Mouse (Mus musculus): ENCODE results near the gene Ubap1. TPM values are rescaled to one million over a fixed set of nuclear protein-coding genes. Genes with fewer than 3 reads are reported as not detected.

The Ubap1 gene
- total and polyA plus RNA-seq, 2 experiments from 2014 or later = 43.2 to 45.7 TPM

GRCm38 (mm10) chr4:41357154-41357553, 8.4 kb downstream of the Ubap1 start:
- no peak for ATAC-seq (ENCODE audit: insufficient read depth, low read depth)
- peaks cover 5% of the 10 kb centered on the region; the same call in 1 of the 2 replicates for H3K36me3 ChIP-seq (replicated peaks; ENCODE audit: control insufficient read depth, insufficient read depth, low read length)

GRCm38 (mm10) chr4:41358669-41359068, 9.9 kb downstream of the Ubap1 start:
- no peak overlapping the region for H3K9ac ChIP-seq (replicated peaks; ENCODE audit: low read depth, low read length)
- H3K9me3 ChIP-seq (replicated peaks; ENCODE audit: control insufficient read depth, low read length) = no peaks in the 10 kb centered on the region
- no peaks in the 10 kb centered on the region for H3K4me1 ChIP-seq (ENCODE audit: control insufficient read depth, insufficient read depth)
- H3K4me3 ChIP-seq (ENCODE audit: low read depth, low read length) = no peak overlapping the region
- no peaks in the 10 kb centered on the region for H3K27me3 ChIP-seq (ENCODE audit: control insufficient read depth, insufficient read depth, low read length)
- no peak overlapping the region for H3K4me2 ChIP-seq (ENCODE audit: low read depth, low read length)
- DNase-seq (ENCODE audit: low spot score) = no peak
- 90% methylated on average over 2 of the region's 2 CpGs for WGBS
- H3K27ac ChIP-seq (ENCODE audit: low read depth) = no peak overlapping the region
- TF ChIP-seq EP300 (IDR thresholded peaks at IDR 0.05; ENCODE audit: low read depth) = no peak
- TF ChIP-seq CTCF (IDR thresholded peaks at IDR 0.05; ENCODE audit: low read depth) = no peak
- peaks cover 5% of the 10 kb centered on the region; the same call in 1 of the 2 replicates for H3K36me3 ChIP-seq (replicated peaks; ENCODE audit: control insufficient read depth, insufficient read depth, low read length)
- no peak for ATAC-seq (ENCODE audit: insufficient read depth, low read depth)

More at GRCm38 (mm10) chr4:41357154-41357553, 8.4 kb downstream of the Ubap1 start:
- no peak overlapping the region for H3K9ac ChIP-seq (replicated peaks; ENCODE audit: low read depth, low read length)
- DNase-seq (ENCODE audit: low spot score) = no peak
- H3K4me2 ChIP-seq (ENCODE audit: low read depth, low read length) = no peak overlapping the region
- no peak overlapping the region for H3K27ac ChIP-seq (ENCODE audit: low read depth)
- no peaks in the 10 kb centered on the region for H3K9me3 ChIP-seq (replicated peaks; ENCODE audit: control insufficient read depth, low read length)
- no peak for TF ChIP-seq CTCF (IDR thresholded peaks at IDR 0.05; ENCODE audit: low read depth)
- H3K4me3 ChIP-seq (ENCODE audit: low read depth, low read length) = no peak overlapping the region
- H3K4me1 ChIP-seq (ENCODE audit: control insufficient read depth, insufficient read depth) = no peaks in the 10 kb centered on the region
- WGBS = 88% methylated on average over 2 of the region's 2 CpGs
- H3K27me3 ChIP-seq (ENCODE audit: control insufficient read depth, insufficient read depth, low read length) = no peaks in the 10 kb centered on the region

DNA sequence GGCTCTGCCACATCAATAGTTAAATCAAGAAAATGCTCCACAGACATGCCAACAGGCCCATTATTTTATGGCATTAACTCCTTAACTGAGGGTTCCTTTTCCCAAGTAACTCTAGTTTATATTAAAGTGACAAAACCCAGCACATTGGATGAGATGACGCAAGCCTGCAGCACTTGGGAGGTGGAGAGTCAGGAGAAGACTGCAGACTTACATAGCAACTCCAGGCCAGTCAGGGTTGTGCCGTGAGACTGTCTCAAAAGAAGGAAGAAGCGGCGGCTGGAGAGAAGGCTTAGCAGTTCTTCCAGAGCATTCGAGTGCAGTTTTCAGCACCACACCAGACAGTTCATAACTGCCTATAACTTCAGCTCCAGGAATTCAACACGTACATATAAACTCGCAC, 10.6 kb downstream of the Ubap1 start:
- no peaks in the 10 kb centered on the region for H3K27me3 ChIP-seq (ENCODE audit: control insufficient read depth, insufficient read depth, low read length)
- H3K9me3 ChIP-seq (replicated peaks; ENCODE audit: control insufficient read depth, low read length) = no peaks in the 10 kb centered on the region
- peaks cover 5% of the 10 kb centered on the region; the same call in 1 of the 2 replicates for H3K36me3 ChIP-seq (replicated peaks; ENCODE audit: control insufficient read depth, insufficient read depth, low read length)
- H3K4me1 ChIP-seq (ENCODE audit: control insufficient read depth, insufficient read depth) = no peaks in the 10 kb centered on the region
- WGBS = 89% methylated on average over 7 of the region's 7 CpGs
- H3K9ac ChIP-seq (replicated peaks; ENCODE audit: low read depth, low read length) = no peak overlapping the region
- H3K4me2 ChIP-seq (ENCODE audit: low read depth, low read length) = no peak overlapping the region
- no peak for ATAC-seq (ENCODE audit: insufficient read depth, low read depth)
- no peak overlapping the region for H3K4me3 ChIP-seq (ENCODE audit: low read depth, low read length)
- TF ChIP-seq EP300 (IDR thresholded peaks at IDR 0.05; ENCODE audit: low read depth) = no peak
- no peak for TF ChIP-seq CTCF (IDR thresholded peaks at IDR 0.05; ENCODE audit: low read depth)
- DNase-seq (ENCODE audit: low spot score) = no peak
- H3K27ac ChIP-seq (ENCODE audit: low read depth) = no peak overlapping the region

DNA sequence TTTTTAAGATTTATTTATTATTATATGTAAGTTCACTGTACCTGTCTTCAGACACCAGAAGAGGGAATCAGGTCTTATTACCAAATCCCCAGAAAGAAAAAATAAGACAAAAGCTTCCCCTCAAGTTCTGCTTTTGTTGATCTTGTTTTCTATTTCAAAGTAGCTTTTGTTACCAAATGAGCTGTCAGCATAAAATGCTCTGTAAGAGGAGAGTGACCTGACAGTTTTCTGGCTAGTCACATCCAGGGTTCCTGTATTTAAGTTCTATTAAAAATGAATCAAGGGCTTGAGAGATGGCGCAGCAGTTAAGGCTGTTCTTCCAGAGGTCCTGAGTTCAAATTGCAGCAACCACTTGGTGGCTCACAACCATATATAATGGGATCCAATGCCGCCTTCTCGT, 12.3 kb downstream of the Ubap1 start:
- H3K27ac ChIP-seq (ENCODE audit: low read depth) = no peak overlapping the region

GRCm38 (mm10) chr4:41368198-41368597, 19.4 kb downstream of the Ubap1 start:
- DNase-seq (ENCODE audit: low spot score) = no peak
- Histone ChIP-seq H3K4me1 (ENCODE audit: control insufficient read depth, insufficient read depth) (no peaks in the 10 kb centered on the region), H3K27ac (ENCODE audit: low read depth) (no peak overlapping the region), H3K9ac (replicated peaks; ENCODE audit: low read depth, low read length) (no peak overlapping the region), H3K4me3 (ENCODE audit: low read depth, low read length) (no peak overlapping the region), H3K9me3 (replicated peaks; ENCODE audit: control insufficient read depth, low read length) (no peaks in the 10 kb centered on the region), H3K27me3 (ENCODE audit: control insufficient read depth, insufficient read depth, low read length) (no peaks in the 10 kb centered on the region), H3K4me2 (ENCODE audit: low read depth, low read length) (no peak overlapping the region), H3K36me3 (replicated peaks; ENCODE audit: control insufficient read depth, insufficient read depth, low read length) (peaks cover 31% of the 10 kb centered on the region)
- 85% methylated on average over 4 of the region's 4 CpGs for WGBS
- TF ChIP-seq EP300 (IDR thresholded peaks at IDR 0.05; ENCODE audit: low read depth) (no peak), CTCF (IDR thresholded peaks at IDR 0.05; ENCODE audit: low read depth) (no peak)
- no peak for ATAC-seq (ENCODE audit: insufficient read depth, low read depth)

More for the DNA sequence above, 12.3 kb downstream of the Ubap1 start:
- ATAC-seq (ENCODE audit: insufficient read depth, low read depth) (no peak), DNase-seq (ENCODE audit: low spot score) (no peak)
- Histone ChIP-seq H3K27me3 (ENCODE audit: control insufficient read depth, insufficient read depth, low read length) (no peaks in the 10 kb centered on the region), H3K36me3 (replicated peaks; ENCODE audit: control insufficient read depth, insufficient read depth, low read length) (no peaks in the 10 kb centered on the region; the same call in 1 of the 2 replicates), H3K9ac (replicated peaks; ENCODE audit: low read depth, low read length) (no peak overlapping the region), H3K4me2 (ENCODE audit: low read depth, low read length) (no peak overlapping the region), H3K4me3 (ENCODE audit: low read depth, low read length) (no peak overlapping the region), H3K9me3 (replicated peaks; ENCODE audit: control insufficient read depth, low read length) (no peaks in the 10 kb centered on the region), H3K4me1 (ENCODE audit: control insufficient read depth, insufficient read depth) (no peaks in the 10 kb centered on the region)
- TF ChIP-seq CTCF (IDR thresholded peaks at IDR 0.05; ENCODE audit: low read depth) (no peak), EP300 (IDR thresholded peaks at IDR 0.05; ENCODE audit: low read depth) (no peak)
- 94% methylated on average over 3 of the region's 3 CpGs for WGBS

- Histone ChIP-seq H3K27me3 (ENCODE audit: control insufficient read depth, insufficient read depth, low read length) (no peaks in the 10 kb centered on the region), H3K27ac (ENCODE audit: low read depth) (no peak overlapping the region), H3K4me3 (ENCODE audit: low read depth, low read length) (no peak overlapping the region), H3K4me1 (ENCODE audit: control insufficient read depth, insufficient read depth) (no peaks in the 10 kb centered on the region), H3K9me3 (replicated peaks; ENCODE audit: control insufficient read depth, low read length) (no peaks in the 10 kb centered on the region), H3K4me2 (ENCODE audit: low read depth, low read length) (no peak overlapping the region), H3K9ac (replicated peaks; ENCODE audit: low read depth, low read length) (no peak overlapping the region), H3K36me3 (replicated peaks; ENCODE audit: control insufficient read depth, insufficient read depth, low read length) (peaks cover 43% of the 10 kb centered on the region)
- no peak for TF ChIP-seq EP300 (IDR thresholded peaks at IDR 0.05; ENCODE audit: low read depth)
- TF ChIP-seq CTCF (IDR thresholded peaks at IDR 0.05; ENCODE audit: low read depth) = no peak
- ATAC-seq (ENCODE audit: insufficient read depth, low read depth) = no peak
- WGBS = 62% methylated on average over 9 of the region's 9 CpGs
- no peak for DNase-seq (ENCODE audit: low spot score)
Observed at GRCm38 (mm10) chr4:41369702-41370437, 21.1 kb downstream of the Ubap1 start.

Data from heart, postnatal 0 days (tissue).